Mouse (Mus musculus) heart, adult 11 months (tissue): Measurements from ENCODE around the gene Gm9049.
"Not testable (repeated sequence)": the region's sequence is repeated elsewhere in the genome, so short reads cannot be mapped to it uniquely, and the experiment has no call there.

Source experiments
- DNase-seq: peaks from one replicate; pipeline ENCODE4 v3.0.0; 2022

Gene Gm9049

DNA sequence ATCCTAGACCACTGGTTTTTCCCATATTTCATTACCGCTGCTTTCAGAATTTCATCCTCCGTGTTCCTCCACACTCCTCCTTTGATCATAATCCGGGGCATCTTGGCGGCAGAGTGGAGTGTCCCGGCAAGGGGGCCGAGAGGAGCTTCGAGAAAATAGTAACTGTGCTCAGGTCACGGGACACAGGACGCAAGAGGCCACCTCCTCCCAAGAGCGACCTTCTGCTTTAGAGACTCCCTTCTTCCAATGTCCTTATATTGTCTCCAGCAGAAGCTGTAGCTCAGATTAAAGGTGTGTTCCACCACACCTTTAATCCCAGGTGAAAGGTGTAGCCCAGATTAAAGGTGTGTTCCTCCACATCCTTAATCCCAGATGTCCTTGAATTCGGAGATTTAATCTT lies at the start of gene Gm9049:
Gene Gm9049 (minus strand): TSS at position 101 of the 400 bp plus-strand sequence.
- DNase-seq = not testable (repeated sequence)

DNA sequence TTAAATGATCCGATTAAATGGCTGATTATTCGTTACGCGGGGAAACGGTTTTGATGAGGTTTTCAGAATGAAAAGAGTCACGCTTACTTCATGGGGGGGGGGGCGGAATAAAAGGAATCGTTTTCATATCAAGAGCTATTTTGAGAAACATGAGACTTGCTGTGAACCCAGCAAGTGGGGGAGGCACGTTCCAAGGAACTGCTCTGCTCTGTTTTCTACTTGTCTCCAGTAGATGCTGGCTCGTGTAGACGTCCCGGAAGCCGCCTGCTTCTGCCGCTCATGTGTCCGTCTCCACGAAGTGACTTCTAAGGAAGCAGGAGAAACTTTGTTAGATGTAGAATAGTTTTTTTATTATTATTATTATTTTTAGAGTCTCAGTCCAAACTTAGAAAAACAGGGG lies 46.0 kb upstream of the Gm9049 start:
- no peak for DNase-seq

DNA sequence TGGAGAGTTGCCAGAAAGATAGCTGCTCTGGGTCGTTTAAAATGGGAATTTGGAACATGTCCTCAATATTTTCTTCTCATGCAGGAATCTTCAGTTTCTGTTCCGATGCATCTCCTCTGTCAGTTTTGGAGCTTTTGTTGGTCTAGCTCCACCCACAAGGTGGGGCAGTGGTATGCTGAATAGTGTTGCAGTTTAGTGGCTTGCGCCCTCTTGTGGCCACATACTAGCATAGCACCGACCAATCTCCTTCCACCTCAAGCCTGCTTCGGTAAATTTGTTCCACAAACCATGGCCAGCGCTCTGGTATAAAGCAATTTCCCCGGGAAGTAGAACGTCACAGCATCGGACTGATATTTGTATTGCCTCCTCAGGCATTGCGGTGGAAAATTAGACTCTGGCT lies 16.5 kb upstream of the Gm9049 start:
- peak; percentile 95 for DNase-seq

DNA sequence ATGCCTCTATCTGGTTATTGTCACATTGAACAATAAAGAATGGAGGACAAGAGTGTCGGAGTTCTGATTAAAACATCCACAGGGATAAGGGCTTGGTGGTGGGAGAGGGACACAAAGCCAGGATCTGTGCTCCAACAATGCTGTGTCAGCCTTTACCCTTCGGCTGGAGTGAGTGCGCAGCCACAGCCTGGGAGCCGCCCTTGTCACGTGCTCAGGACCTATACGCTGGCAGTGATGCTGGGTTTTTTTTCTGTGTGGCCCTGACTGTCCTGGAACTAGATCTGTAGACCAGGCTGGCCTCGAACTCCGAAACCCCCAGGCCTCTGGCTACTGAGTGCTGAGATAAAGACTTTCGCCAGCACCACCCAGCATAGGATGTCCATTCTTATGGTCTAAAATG lies 15.6 kb upstream of the Gm9049 start:
- peak; percentile 60 for DNase-seq

DNA sequence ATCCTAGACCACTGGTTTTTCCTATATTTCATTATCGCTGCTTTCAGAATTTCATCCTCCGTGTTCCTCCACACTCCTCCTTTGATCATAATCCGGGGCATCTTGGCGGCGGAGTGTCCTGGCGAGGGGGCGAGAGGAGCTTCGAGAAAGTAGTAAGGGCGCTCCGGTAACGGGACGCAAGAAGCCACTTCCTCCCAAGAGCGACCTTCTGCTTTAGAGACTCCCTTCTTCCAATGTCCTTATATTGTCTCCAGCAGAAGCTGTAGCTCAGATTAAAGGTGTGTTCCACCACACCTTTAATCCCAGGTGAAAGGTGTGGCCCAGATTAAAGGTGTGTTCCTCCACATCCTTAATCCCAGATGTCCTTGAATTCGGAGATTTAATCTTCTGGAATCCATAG lies 5.3 kb downstream of the Gm9049 start, which contains the start of gene Gm9048:
Gene Gm9048 (minus strand): TSS at position 101 of the 400 bp plus-strand sequence.
- DNase-seq = not testable (repeated sequence)

DNA sequence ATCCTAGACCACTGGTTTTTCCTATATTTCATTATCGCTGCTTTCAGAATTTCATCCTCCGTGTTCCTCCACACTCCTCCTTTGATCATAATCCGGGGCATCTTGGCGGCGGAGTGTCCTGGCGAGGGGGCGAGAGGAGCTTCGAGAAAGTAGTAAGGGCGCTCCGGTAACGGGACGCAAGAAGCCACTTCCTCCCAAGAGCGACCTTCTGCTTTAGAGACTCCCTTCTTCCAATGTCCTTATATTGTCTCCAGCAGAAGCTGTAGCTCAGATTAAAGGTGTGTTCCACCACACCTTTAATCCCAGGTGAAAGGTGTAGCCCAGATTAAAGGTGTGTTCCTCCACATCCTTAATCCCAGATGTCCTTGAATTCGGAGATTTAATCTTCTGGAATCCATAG lies 10.8 kb downstream of the Gm9049 start, which contains the start of gene Gm9046:
Gene Gm9046 (minus strand): TSS at position 101 of the 400 bp plus-strand sequence.
- not testable (repeated sequence) for DNase-seq

DNA sequence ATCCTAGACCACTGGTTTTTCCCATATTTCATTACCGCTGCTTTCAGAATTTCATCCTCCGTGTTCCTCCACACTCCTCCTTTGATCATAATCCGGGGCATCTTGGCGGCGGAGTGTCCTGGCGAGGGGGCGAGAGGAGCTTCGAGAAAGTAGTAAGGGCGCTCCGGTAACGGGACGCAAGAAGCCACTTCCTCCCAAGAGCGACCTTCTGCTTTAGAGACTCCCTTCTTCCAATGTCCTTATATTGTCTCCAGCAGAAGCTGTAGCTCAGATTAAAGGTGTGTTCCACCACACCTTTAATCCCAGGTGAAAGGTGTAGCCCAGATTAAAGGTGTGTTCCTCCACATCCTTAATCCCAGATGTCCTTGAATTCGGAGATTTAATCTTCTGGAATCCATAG lies 16.2 kb downstream of the Gm9049 start, which contains the start of gene Gm9045:
Gene Gm9045 (minus strand): TSS at position 101 of the 400 bp plus-strand sequence.
- DNase-seq = not testable (repeated sequence)

DNA sequence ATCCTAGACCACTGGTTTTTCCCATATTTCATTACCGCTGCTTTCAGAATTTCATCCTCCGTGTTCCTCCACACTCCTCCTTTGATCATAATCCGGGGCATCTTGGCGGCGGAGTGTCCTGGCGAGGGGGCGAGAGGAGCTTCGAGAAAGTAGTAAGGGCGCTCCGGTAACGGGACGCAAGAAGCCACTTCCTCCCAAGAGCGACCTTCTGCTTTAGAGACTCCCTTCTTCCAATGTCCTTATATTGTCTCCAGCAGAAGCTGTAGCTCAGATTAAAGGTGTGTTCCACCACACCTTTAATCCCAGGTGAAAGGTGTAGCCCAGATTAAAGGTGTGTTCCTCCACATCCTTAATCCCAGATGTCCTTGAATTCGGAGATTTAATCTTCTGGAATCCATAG lies 21.6 kb downstream of the Gm9049 start, which contains the start of gene Gm9044:
Gene Gm9044 (minus strand): TSS at position 101 of the 400 bp plus-strand sequence.
- not testable (repeated sequence) for DNase-seq

DNA sequence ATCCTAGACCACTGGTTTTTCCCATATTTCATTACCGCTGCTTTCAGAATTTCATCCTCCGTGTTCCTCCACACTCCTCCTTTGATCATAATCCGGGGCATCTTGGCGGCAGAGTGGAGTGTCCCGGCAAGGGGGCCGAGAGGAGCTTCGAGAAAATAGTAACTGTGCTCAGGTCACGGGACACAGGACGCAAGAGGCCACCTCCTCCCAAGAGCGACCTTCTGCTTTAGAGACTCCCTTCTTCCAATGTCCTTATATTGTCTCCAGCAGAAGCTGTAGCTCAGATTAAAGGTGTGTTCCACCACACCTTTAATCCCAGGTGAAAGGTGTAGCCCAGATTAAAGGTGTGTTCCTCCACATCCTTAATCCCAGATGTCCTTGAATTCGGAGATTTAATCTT lies 27.0 kb downstream of the Gm9049 start, which contains the start of gene Gm9040:
Gene Gm9040 (minus strand): TSS at position 101 of the 400 bp plus-strand sequence.
- not testable (repeated sequence) for DNase-seq

DNA sequence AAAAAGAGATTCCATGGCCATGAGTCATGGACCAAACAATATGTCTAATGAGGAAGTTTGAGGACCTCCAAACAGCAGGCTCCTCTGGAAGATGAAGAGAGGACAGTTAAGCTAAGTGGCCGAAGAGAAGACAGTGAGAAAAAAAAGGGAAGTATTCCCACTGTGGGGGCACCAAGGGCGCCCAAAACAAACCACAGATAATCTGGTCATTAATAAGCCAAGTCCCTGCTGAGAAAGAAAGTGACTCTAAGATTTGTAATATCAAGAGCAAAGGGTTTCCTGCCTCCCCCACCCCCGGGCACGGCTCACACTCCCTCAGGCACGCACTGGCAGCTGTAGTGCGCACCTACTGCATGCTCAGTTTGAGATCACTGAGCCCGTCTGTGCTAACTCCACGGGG lies 34.9 kb downstream of the Gm9049 start:
- DNase-seq = peak; percentile 74

DNA sequence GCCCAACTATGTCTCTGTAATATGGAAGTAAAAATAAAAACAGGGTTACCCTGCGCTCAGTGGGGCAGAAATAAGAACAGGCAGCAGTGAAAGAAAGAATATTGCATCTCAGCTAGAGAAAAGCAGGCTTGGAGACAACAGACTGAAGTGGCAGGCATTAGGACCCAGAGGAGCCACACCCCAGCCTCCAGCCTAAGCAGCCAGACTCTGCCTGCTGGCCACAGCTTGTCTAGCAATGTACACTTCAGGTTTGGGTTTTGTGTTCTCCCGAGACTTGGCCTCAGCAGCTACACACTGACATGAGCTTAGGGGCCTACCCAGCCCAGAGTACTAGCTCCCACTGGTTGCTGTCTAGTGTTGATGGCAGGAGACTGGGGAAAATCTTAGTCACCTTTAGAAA lies 51.8 kb downstream of the Gm9049 start:
- DNase-seq = peak; percentile 39
